Mouse (Mus musculus) embryo, embryonic 10.5 days (tissue): ENCODE results near the gene Ttll10.
A peak's percentile ranks its signal among the peaks of the same experiment; 100 is the strongest.

Experiments used
- DNase-seq: peaks from one replicate; pipeline ENCODE4 v3.0.0-alpha.2; 2015; ENCODE audit warnings: low spot score

The Ttll10 gene

GRCm38 (mm10) chr4:156059261-156059660 lies at the start of gene Ttll10:
Ttll10 (minus strand) TSS chr4:156059414.
- DNase-seq, result no peak

GRCm38 (mm10) chr4:156103342-156103741 lies 44.1 kb upstream of the Ttll10 start:
- no peak for DNase-seq

- no peak for DNase-seq
These were observed 42.3 kb upstream of the Ttll10 start for GRCm38 (mm10) chr4:156101481-156101903.

- no peak for DNase-seq
These were observed 41.3 kb upstream of the Ttll10 start for GRCm38 (mm10) chr4:156100501-156100900.

GRCm38 (mm10) chr4:156099427-156099826 lies 40.2 kb upstream of the Ttll10 start:
- DNase-seq, result no peak

- no peak for DNase-seq
These were observed 38.7 kb upstream of the Ttll10 start for GRCm38 (mm10) chr4:156097770-156098366.

GRCm38 (mm10) chr4:156096191-156096590 lies 37.0 kb upstream of the Ttll10 start:
- no peak for DNase-seq

- DNase-seq, result no peak
These were observed 34.5 kb upstream of the Ttll10 start for GRCm38 (mm10) chr4:156093758-156094157.

GRCm38 (mm10) chr4:156092765-156093164 lies 33.6 kb upstream of the Ttll10 start:
- no peak for DNase-seq

GRCm38 (mm10) chr4:156091236-156091635 lies 32.0 kb upstream of the Ttll10 start:
- no peak for DNase-seq

- DNase-seq, result no peak
These were observed 28.3 kb upstream of the Ttll10 start for GRCm38 (mm10) chr4:156087398-156088087.

- DNase-seq, result no peak
These were observed 26.0 kb upstream of the Ttll10 start for GRCm38 (mm10) chr4:156085256-156085655.

GRCm38 (mm10) chr4:156084096-156084879 lies 25.1 kb upstream of the Ttll10 start:
- DNase-seq, result no peak

GRCm38 (mm10) chr4:156083348-156083747 lies 24.1 kb upstream of the Ttll10 start:
- DNase-seq, result no peak

GRCm38 (mm10) chr4:156082621-156083234 lies 23.5 kb upstream of the Ttll10 start:
- DNase-seq, result no peak

- DNase-seq, result peak; percentile 58
These were observed 18.5 kb upstream of the Ttll10 start for GRCm38 (mm10) chr4:156077499-156078301.

- peak; percentile 29 for DNase-seq
These were observed 17.7 kb upstream of the Ttll10 start for GRCm38 (mm10) chr4:156076911-156077382.

- DNase-seq, result no peak
These were observed 11.5 kb upstream of the Ttll10 start for GRCm38 (mm10) chr4:156070716-156071115.

- DNase-seq, result no peak
These were observed 11.1 kb upstream of the Ttll10 start for GRCm38 (mm10) chr4:156070276-156070675.

- no peak for DNase-seq
These were observed 10.5 kb upstream of the Ttll10 start for GRCm38 (mm10) chr4:156069701-156070100.

GRCm38 (mm10) chr4:156067256-156067949 lies 8.2 kb upstream of the Ttll10 start:
- DNase-seq, result no peak
